Mouse (Mus musculus): ENCODE data around the gene Mfrp.
A peak's percentile ranks its signal among the peaks of the same experiment; 100 is the strongest.

Mfrp gene

GRCm38 (mm10) chr9:44129633-44130032 is 28.1 kb downstream of the Mfrp start:
- ATAC-seq (ENCODE audit: low TSS enrichment), result no peak

- ATAC-seq (ENCODE audit: low TSS enrichment), result 0 out of 2 replicates have a peak, but pooled peaks have one; percentile 8
These were observed 28.5 kb downstream of the Mfrp start for GRCm38 (mm10) chr9:44130034-44130433.

GRCm38 (mm10) chr9:44130581-44131275 is 29.2 kb downstream of the Mfrp start:
- no peak for ATAC-seq (ENCODE audit: low TSS enrichment)

- ATAC-seq (ENCODE audit: low TSS enrichment), result no peak
These were observed 29.7 kb downstream of the Mfrp start for GRCm38 (mm10) chr9:44131276-44131590.

GRCm38 (mm10) chr9:44132200-44132599 is 30.7 kb downstream of the Mfrp start:
- ATAC-seq (ENCODE audit: low TSS enrichment), result no peak

- no peak for ATAC-seq (ENCODE audit: low TSS enrichment)
These were observed 31.8 kb downstream of the Mfrp start for GRCm38 (mm10) chr9:44133287-44133686.

- no peak for ATAC-seq (ENCODE audit: low TSS enrichment)
These were observed 32.7 kb downstream of the Mfrp start, which contains the start of gene Mcam for GRCm38 (mm10) chr9:44134101-44134850. Mcam (plus strand) TSS chr9:44134469.

- ATAC-seq (ENCODE audit: low TSS enrichment), result no peak
These were observed 33.6 kb downstream of the Mfrp start for GRCm38 (mm10) chr9:44134851-44135730.

GRCm38 (mm10) chr9:44135731-44136411 is 34.3 kb downstream of the Mfrp start:
- ATAC-seq (ENCODE audit: low TSS enrichment), result no peak

GRCm38 (mm10) chr9:44137846-44138245 is 36.3 kb downstream of the Mfrp start:
- no peak for ATAC-seq (ENCODE audit: low TSS enrichment)

GRCm38 (mm10) chr9:44141951-44142350 is 40.4 kb downstream of the Mfrp start:
- no peak for ATAC-seq (ENCODE audit: low TSS enrichment)

GRCm38 (mm10) chr9:44143421-44143820 is 41.9 kb downstream of the Mfrp start:
- no peak for ATAC-seq (ENCODE audit: low TSS enrichment)

- peak; percentile 68; the same call in 1 of the 2 replicates for ATAC-seq (ENCODE audit: low TSS enrichment)
These were observed 42.6 kb downstream of the Mfrp start for GRCm38 (mm10) chr9:44144023-44144717.

GRCm38 (mm10) chr9:44144718-44145060 is 43.2 kb downstream of the Mfrp start:
- no peak for ATAC-seq (ENCODE audit: low TSS enrichment)

GRCm38 (mm10) chr9:44147290-44147689 is 45.8 kb downstream of the Mfrp start:
- no peak for ATAC-seq (ENCODE audit: low TSS enrichment)

Measured in frontal cortex, adult (tissue).